Mouse (Mus musculus) adrenal gland, postnatal 36 days (tissue): ENCODE data around the gene Dip2b. TPM values are rescaled to one million over a fixed set of nuclear protein-coding genes. Genes with fewer than 3 reads are reported as not detected.
A peak's percentile ranks its signal among the peaks of the same experiment; 100 is the strongest.

ENCODE experiments used
- DNase-seq, 2 experiments: peaks; one replicate each; pipeline ENCODE4 v3.0.0; 2021; ENCODE audit warnings: mixed read lengths in 1 of 2
- long read RNA-seq, 2 experiments: library from polyadenylated mRNA; stranded (forward); transcript quantifications; one replicate each; pipeline ENCODE4 v2.0.0; 2021; ENCODE audit warnings: borderline sequencing depth in 2 of 2
- total RNA-seq, 2 experiments: library from RNA; stranded (reverse); gene quantifications; 2 replicates each; pipeline ENCODE4 v1.2.3; 2021

The Dip2b gene
- 10 to 100 TPM; 15.7 to 17.6 TPM for total RNA-seq
- long read RNA-seq, experiment 1, partial matches to known transcripts, result 0 of 2 reads
- long read RNA-seq, experiment 1, other reads (novel, unspliced or antisense), result 2 of 2 reads
- long read RNA-seq, experiment 2, result 0 reads

- peak; percentile 97 to 100 for DNase-seq
These were observed at the start of gene Dip2b for GRCm38 (mm10) chr15:100038470-100038971. Gene Dip2b (plus strand): TSS chr15:100038664.

- DNase-seq, result no peak
These were observed 45.4 kb upstream of the Dip2b start for GRCm38 (mm10) chr15:99993100-99993499.

GRCm38 (mm10) chr15:99997114-99997804 is 41.2 kb upstream of the Dip2b start:
- DNase-seq, result no peak

- no peak for DNase-seq
These were observed 39.1 kb upstream of the Dip2b start for GRCm38 (mm10) chr15:99999390-99999789.

GRCm38 (mm10) chr15:100004677-100005273 is 33.7 kb upstream of the Dip2b start:
- DNase-seq, result no peak

- no peak for DNase-seq
These were observed 32.3 kb upstream of the Dip2b start for GRCm38 (mm10) chr15:100006180-100006579.

GRCm38 (mm10) chr15:100018280-100018899 is 20.1 kb upstream of the Dip2b start:
- DNase-seq, result no peak

- DNase-seq, result no peak
These were observed 17.3 kb upstream of the Dip2b start for GRCm38 (mm10) chr15:100021175-100021574.

GRCm38 (mm10) chr15:100022923-100023322 is 15.5 kb upstream of the Dip2b start:
- DNase-seq, result peak; percentile 25 to 55

GRCm38 (mm10) chr15:100025076-100025834 is 13.2 kb upstream of the Dip2b start:
- DNase-seq, result peak in 1 of 2 experiments; percentile 35

GRCm38 (mm10) chr15:100028133-100028532 is 10.3 kb upstream of the Dip2b start:
- no peak for DNase-seq

GRCm38 (mm10) chr15:100029497-100029896 is 9.0 kb upstream of the Dip2b start:
- no peak for DNase-seq

GRCm38 (mm10) chr15:100029900-100030299 is 8.6 kb upstream of the Dip2b start:
- DNase-seq, result no peak

GRCm38 (mm10) chr15:100032546-100032945 is 5.9 kb upstream of the Dip2b start:
- DNase-seq, result no peak

- peak; percentile 54 to 67 for DNase-seq
These were observed 687 bp downstream of the Dip2b start for GRCm38 (mm10) chr15:100039001-100039701.

- DNase-seq, result no peak
These were observed 2.2 kb downstream of the Dip2b start for GRCm38 (mm10) chr15:100040541-100041266.

GRCm38 (mm10) chr15:100041267-100042047 is 3.0 kb downstream of the Dip2b start:
- no peak for DNase-seq

GRCm38 (mm10) chr15:100042048-100042400 is 3.6 kb downstream of the Dip2b start:
- DNase-seq, result no peak

- DNase-seq, result no peak
These were observed 7.1 kb downstream of the Dip2b start for GRCm38 (mm10) chr15:100045576-100045975.

GRCm38 (mm10) chr15:100049496-100050087 is 11.1 kb downstream of the Dip2b start:
- DNase-seq, result no peak
